Mouse (Mus musculus) cerebellum, postnatal 14 days (tissue): Measurements from ENCODE around the gene Cyp4f13.

Experiments
- DNase-seq, 2 experiments: peaks; one replicate each; pipeline ENCODE4 v3.0.0; 2021; ENCODE audit warnings: mixed read lengths in 2 of 2

Gene Cyp4f13

DNA sequence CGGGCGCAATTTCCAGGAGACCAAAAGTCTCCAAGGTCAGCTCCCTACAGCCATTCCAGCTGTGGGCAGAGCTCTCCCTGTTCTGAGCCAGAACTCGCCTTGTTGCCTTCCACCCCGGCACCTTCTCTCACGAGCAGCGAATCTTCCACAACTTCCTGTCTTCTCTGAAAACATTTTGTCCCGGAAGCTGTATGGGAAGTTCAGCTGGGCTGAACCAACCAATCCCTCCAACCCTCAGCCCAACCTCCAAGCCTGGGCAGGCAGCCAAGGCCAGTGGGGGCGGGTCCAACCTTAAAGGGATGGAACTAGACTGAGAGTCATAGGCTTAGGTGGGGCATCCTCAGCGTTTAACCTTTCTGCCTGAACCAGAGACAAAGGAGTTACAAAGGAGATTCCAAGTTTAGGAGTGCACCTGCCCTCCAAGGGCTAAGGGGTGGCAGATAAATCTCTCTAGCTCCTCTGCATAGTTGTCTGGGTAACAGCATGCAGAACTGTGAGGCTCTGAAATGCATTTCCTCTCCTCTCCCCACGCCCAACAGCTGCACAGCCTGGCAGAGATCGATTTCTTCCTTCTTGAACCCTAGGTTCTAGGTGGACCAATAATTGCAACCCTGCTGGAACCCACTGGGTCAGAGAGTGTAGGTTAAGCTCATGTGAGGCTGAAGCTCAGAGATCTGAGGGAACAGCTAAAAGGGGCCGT lies at the start of gene Cyp4f13:
TSS of gene Cyp4f13 (minus strand) at position 188 of the 700 bp plus-strand sequence.
- DNase-seq = peak; percentile 97 to 99

DNA sequence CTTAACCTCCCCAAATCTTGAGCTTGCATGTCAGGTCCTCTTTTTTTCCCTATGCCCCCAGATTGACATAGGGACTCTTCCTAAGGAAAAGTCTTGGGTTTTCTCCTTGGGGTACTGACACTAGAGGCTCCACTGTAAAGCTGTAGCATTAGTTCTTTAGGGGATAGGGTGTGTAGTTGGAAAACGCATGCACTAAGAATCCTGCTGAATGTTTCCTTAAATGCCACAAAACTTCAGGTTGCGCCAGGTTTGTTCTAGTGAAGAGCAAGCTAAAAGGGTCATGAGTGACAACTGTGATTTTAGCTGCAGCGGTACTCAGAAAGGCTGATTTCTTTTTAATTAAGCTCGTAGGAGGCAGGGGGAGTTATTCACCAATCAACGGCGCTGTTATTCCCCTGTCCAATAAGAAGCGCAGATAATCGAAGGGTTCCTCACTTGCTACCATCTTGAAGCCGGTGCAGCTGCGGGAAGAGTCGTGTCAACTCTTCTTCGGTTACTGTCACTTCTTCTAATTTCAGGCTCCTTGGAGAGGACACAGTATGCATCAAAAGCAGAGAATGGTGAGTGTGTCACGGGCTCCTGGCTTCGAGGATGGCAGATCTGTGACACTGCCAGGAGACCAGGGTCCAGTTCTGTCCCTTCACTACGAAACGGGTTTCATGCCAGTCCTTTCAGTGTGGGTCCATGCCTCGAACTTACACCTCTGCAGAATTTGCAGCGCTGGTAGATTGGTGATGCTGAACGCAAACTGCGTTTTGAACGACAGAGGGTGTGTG lies 45.7 kb upstream of the Cyp4f13 start, which contains the start of gene Zfp952:
TSS of gene Zfp952 (plus strand) at position 431 of the 776 bp plus-strand sequence.
- DNase-seq = peak; percentile 88 to 91

DNA sequence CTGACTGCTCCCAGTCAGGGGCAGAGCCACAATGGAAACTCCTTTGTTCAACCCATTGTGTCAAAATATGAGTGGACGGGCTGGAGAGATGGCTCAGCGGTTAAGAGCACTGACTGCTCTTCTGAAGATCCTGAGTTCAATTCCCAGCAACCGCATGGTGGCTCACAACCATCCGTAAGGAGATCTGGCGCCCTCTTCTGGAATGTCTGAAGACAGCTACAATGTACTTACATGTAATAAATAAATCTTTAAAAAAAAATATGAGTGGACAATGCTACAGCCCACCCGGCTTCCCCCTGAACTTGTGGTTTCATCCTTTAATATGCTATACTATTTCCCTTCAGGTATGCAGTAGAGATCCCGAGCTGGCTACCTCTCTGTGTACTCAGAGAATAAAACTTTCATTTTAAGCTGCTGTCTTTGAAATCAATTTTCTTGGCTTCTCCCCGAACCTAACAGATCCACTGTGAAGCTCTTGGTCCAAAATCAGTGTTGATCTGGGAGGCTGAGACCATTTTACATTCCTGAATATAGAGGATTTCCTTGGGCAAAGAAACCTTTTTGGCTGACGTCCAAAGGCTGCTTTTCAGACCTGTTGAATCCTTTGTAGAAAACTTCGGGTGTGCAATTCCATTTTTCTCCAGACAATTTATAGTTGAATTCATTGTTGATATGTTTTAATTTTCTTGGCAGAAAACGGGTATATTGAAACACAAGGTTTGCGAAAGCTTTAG lies 44.9 kb upstream of the Cyp4f13 start:
- peak; percentile 37 to 48 for DNase-seq

DNA sequence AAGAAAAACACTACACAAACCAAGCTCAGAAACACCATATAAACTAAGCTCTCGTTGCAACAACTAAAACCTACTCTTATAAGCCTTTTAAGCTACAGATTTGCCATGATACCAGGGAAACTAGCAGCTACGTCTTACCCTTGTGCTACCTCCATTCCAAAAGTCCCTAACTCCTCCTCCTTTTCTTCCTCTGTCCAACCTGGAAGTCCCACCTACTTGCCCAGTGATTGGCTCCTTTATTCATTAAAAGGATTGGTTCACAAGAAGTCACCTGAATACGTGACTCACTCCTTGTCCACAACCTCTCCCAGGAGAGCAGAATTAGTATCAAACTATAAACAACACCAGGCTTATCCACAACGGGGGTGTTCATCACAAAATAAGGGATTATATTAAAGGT lies 39.1 kb upstream of the Cyp4f13 start:
- no peak for DNase-seq

DNA sequence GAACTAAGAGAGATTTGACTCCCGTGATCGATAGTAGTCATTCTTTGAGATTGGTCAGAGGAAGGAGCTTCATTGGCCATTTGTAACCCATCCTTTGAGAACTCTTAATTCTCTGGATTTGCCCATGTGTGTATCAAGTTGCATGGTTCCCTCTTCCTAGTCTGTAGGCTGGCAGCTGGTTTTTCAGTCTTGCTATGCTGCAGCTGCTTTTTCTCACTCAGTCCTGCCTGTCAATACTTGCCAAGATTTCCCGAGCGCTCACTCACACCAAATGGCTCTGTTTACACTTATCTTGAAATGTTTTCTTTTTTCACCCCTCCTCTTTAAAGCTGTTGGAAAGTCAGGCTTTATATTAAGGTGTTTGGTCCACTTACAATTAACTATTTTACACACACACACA lies 34.2 kb upstream of the Cyp4f13 start:
- DNase-seq = no peak

DNA sequence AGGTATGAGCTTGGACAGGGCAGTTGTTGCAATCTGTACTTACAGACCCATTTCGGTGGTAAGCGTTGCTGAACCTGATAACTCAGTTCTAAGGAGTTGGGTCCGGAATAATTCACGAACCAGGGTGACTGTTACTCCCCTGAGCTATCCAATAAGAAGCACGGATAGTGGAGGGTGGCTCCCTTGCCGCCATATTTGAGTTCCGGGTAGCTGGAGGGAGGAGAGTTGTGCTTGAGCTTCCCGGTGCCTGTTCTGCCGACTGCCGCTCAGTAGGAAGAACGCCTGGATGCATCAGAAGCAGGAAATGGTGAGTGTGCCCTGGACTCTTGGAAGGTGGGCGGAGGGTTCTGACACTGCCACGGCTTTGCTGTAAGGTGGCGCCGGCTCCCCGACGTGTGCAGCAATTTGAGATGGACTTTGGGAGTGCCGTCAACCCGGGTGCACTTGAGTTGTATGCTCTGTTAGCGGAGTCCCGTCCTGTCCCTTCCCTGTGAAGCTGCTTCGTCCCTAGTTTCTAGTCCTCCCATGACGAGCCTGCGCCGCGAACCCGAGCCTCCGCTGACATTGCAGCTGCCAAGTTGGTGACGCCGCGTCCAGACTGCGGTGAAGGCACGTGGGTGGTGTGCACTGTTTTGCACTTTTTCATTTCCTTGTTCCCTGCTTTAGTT lies 18.6 kb upstream of the Cyp4f13 start, which contains the start of gene Zfp472:
TSS of gene Zfp472 (plus strand) at position 192 of the 668 bp plus-strand sequence.
- DNase-seq = peak; percentile 91 to 95

DNA sequence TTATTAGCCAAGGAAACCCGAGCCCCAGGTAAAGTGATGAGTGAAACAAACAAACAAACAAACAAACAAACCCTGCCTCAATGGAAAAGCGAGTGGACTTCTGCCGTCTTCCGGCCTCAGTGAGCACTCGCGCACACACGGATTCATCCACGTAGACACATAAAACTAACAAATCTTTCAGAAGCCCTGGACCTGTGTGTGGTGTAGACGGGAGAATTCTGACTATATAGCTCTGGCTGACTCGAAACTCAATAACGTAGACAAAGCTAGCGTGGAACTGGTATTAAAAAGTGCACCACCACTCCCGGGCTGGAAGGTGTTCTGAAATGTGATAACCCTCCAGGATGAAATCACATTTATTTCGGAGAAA lies 18.0 kb upstream of the Cyp4f13 start:
- peak in 1 of 2 experiments; percentile 42 for DNase-seq

DNA sequence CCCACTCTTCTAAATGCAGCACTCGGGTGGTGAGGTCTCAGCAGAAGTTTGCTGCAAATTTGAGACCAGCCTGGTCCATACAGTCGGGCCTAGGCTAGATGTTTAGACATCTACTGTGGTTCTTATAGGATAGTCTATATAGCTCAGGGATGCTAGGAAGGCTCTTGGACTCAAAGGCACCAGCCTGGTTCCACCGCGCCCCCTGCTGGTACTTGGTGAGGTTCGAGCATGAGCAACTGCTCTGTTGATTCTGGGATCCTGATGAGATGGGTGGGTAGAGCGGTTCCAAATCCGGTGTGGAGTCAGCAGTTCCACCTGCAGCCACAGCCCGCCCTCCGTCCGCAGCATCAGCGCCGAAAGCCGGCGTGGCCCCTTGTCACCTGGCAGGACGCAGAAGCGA lies 4.2 kb upstream of the Cyp4f13 start:
- peak; percentile 88 to 96 for DNase-seq

DNA sequence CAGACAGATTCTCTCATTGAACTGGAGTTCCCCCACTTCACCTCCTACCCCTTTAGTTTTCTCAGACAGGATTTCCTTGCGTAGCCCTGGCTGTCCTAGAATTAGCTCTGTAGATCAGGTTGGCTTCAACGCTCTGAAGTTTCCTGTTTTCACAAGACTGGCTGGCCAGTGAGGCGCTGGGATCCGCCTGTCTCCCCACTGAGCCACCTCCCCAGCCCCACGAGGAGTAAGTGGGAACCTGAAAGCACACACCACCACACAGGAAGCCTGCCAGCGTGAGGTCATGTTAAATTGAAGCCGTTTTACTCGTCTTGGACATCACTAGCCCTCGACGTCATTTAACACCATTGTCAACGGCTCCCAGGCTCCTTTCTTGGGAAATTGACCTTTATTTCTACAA lies 3.8 kb upstream of the Cyp4f13 start:
- no peak for DNase-seq

DNA sequence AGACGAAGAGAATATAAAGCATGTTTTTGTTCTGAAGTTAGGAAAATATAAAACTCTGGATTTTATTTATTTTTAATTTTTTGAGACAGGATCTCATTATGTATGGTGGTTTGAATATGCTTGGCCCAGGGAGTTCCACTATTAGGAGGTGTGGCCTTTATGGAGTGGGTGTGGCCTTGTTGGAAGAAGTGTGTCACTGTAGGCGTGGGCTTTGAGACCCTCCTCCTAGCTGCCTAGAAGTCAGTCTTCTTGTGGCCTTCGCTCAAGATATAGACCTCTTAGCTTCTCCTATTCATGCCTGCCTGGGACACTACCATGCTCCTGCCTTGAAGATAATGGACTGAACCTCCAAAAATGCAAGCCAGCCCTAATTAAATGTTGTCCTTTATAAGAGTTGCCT lies 2.9 kb upstream of the Cyp4f13 start:
- no peak for DNase-seq

DNA sequence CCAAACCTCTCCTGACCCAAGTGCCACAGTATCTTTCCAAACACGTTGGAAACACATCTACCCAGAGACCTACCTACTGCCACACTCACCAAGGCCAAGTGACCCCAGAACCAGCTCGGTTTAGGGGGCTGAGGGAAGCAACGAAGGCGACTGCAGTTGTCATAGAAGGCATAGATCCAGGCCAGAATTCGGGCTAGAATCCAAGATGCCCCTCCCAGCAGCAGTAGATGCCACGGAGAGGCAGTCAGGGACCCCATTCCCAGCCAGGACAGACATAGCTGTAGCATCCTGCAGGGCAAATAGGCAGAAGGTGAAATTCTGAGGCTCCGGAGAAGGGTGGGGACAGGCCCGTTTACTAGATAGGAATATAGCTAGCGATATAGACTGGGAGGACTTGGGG lies 486 bp downstream of the Cyp4f13 start:
- peak; percentile 17 to 28 for DNase-seq

DNA sequence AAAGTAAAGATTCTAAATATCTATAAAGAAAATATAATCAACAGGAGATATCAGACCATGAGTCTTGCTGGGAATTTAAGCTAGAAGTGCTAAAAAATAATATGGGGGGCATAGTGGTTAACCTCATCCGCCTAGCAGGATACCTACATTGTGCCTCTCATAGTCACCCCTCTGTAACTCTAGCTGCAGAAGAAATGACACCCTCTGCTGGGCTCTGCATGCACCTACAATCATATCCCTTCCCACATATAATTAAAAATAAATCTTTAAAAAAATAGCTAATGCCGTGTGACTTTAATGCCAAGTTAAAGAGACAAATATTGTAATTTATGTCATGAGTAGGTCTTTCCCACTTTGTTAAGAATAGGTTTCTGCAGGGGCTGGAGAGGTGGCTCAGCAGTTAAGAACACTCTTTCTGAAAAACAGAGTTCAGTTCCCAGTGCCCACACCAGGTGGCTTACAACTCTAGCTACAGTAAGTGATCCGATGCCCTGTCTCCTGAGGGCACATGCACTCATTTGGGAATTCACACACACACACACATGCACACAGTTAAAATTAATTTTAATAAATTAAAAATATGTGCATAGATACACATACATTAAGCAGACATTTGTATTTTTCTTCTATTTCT lies 2.7 kb downstream of the Cyp4f13 start:
- no peak for DNase-seq

DNA sequence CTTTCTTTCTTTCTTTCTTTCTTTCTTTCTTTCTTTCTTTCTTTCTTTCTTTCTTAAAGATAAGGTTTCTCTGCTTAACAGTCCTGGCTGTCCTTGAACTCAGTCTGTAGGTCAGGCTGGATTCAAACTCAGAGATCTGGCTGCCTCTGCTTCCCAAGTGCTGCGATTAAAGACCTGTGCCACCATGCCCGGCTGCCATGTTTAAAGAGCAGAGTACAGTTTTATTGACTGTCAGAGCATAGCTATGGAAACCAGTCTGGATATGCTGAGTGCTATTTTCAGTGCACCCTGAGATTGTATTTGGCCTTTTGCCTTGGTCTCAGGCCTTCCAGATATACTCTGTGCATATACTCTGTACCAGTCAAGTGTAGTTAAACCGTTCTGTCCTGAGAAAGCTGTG lies 3.5 kb downstream of the Cyp4f13 start:
- no peak for DNase-seq

DNA sequence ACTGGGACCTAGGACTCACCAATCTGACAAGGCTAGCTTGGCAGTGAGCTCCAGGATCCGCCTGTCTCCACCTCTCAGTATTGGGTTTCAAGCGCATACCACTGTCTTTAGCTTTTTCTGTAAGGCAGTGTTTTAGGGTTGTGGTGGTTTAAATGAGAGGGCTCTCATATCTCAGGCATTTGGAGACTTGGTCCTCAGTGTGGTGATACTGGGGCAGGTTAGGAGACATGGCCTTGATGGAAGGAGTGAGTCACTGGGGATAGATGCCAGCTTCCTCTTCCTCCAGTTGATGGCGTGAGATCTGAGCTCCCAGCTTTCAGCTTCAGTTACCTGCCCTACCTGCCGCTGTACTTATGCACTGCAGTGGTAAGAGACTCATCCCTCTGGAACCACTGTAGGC lies 7.4 kb downstream of the Cyp4f13 start:
- DNase-seq = no peak

DNA sequence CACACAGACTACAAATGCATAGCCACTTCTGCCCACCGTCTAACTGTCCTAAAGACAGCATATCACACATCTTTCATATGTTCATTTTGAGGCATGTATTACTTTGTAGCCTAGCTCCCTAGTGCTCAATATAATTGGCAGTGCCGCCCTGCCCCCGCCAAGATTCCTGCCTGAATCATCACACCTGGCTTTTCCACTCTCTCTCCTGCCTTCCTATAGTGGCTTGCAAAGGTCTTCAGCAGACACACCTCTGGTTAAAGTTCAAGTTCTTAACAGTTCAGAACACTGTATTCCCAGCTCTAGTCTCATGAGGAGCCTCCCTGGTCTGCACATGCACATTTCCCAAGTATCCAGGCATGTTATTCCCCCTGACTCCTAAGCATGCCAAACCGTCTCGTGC lies 19.4 kb downstream of the Cyp4f13 start:
- no peak for DNase-seq

DNA sequence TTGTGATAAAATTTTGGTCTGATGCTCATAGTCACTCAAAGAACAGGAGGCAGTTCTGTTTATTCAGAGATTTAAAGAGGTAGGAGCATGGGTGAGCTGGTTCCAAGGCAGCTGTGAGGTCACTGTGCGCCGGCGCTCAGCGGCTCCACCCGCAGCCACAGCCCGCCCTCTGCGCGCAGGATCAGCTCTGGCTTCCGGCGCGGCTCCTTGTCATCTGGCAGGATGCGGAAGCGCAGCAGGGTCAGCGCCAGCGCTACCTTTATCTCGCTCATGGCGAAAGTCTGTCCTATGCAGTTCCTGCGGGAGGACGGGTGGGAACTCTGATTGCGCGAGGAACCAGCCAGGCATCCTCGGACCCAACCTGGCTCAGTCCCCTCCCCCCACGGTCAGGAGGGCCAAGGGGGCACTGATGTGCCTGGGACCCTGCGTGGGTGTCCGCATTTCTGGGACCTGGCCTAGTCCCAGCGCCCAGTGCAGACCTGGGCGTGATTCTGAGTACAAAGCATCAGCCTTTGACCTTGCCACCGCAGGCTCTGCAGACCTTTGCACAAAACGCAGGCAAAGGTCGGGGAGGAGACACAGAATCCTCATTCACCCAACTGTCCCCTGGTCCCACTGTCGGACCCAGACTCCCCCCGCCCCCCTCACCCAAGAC lies 22.4 kb downstream of the Cyp4f13 start:
- DNase-seq = peak; percentile 73 to 79

DNA sequence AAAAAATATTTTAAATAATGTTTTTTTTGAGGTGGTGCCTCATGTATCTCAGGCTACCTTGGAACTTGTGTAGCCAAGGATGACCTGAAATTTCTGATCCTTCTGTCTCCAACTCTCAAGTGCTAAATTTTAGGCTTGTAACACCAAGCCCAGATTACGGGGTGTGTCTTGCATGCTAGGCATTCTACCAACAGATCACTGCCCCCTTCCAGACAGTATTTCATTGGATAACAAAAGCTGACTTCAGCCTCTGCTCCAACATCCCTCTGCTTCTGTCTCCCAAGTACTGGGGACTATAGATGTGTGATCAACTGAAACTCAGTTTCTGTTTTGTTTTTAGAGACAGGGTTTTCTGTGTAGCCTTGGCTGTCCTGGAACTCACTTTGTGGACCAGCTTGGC lies 23.5 kb downstream of the Cyp4f13 start:
- DNase-seq = no peak

DNA sequence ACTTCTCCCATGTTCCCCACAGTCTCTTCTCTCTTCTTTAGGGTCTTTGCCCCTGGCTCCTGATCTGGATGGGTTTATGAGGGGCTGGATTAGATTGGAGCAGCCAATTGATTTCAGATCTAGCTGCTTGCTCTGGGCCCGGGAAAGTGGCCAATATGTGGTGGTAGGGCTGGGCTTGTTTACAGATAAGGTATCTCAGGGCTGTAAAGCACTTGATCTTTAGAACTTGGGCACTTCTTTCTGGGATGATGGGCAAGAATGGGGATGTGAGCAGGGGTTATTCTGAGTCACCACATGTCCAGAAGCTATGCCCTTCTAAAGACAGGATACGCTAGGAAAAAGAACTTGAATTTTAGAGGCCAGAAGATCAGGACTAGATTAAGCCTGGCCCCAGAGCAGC lies 28.1 kb downstream of the Cyp4f13 start:
- no peak for DNase-seq

DNA sequence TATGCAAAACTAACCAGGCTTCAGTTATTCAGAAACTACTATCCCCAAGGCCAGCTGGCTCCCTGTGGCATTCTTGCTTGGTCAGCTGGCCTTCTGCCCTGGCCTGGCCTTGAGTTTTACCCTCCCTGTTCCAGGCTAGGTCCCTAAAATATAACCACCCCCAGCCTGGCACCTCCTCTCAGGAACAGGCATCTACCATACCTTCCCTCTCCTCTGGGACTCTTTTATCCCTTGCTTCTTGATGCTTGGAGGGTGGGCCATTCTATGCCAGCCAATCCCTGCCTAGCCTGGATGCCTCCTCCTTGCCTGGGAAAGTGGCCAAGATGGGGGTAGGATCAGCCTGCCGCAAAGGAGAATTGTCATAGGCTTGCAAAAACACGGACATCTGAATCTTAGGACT lies 30.1 kb downstream of the Cyp4f13 start, which contains the start of gene Cyp4f14:
TSS of gene Cyp4f14 (minus strand) at position 212 of the 400 bp plus-strand sequence.
- DNase-seq = peak; percentile 73 to 82

DNA sequence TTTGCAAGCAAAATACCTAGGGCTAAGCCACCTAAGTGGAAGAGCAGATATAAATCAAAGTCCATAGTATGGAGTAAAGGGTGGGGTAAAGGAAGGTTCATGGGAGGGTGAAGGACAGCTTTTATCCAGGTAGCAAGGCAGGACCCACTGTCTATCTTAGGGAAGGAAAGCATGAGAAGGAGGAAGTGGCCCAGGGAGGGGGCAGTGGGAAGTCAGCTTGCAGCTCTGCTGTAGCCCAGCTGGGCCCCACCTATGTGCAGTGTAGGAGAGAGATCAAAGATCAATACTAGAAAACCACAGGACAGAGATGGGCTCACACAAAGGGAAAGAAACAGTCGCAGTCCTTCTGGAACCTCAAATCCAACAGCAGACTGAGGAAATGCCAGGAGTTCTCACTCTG lies 31.1 kb downstream of the Cyp4f13 start:
- DNase-seq = no peak

DNA sequence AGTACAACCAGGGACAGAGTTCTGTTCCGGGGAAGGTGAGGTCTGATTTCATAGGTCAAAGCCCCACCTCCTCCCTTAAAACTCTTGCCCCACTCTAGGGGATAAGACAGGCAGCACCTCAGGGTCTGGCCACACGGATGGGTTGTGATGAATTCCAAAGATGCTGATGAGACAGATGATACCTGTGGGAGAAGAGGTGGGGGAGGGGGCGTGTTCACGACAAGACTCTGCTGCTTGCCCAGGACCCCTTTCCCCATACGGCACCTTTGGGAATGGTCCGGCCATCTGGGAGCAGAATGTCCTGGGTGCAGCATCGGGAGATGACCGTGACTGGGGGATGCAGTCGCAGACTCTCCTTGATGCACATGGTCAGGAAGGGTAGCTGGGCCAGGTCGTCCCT lies 41.0 kb downstream of the Cyp4f13 start:
- DNase-seq = no peak

DNA sequence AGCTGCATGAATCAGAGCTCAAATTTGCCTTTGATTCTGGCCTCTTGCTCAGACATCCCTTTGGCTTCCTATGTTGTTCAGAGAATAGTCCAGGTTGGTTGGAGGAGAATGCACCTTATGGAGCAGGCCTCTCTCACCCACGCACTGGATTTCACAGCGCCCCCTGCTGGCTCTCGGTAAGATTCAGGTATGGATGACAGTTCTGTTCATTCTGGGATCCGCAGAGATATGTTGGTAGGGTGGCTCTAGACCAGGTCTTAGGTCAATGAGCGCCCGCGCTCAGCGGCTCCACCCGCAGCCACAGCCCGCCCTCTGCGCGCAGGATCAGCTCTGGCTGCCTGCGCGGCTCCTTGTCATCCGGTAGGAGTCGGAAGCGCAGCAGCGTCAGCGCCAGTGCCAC lies 42.0 kb downstream of the Cyp4f13 start:
- DNase-seq = peak; percentile 75 to 82
